Mouse (Mus musculus) liver, postnatal 0 days (tissue): ENCODE data around the gene Fcf1.

Experiments used
- CTCF ChIP-seq: sonication (generic); IDR thresholded peaks from 2 replicates; pipeline ENCODE4 v1.5.1; 2016; ENCODE audit warnings: antibody characterized with exemption, low read depth
- EP300 ChIP-seq: IDR thresholded peaks from 2 replicates; pipeline ENCODE4 v1.6.1; 2016; ENCODE audit warnings: antibody characterized with exemption, low read depth, mild to moderate bottlenecking

- TF ChIP-seq CTCF (no peak), EP300 (no peak)
These were observed 19.9 kb upstream of the Fcf1 start for GRCm38 (mm10) chr12:84950763-84951162.
